Mouse (Mus musculus): Measurements from ENCODE around the gene Slc16a1. TPM values are rescaled to one million over a fixed set of nuclear protein-coding genes. Genes with fewer than 3 reads are reported as not detected.

Slc16a1 gene
- polyA plus RNA-seq, 1 experiment from 2014 or later, result 39.6 TPM

- ATAC-seq (replicated peaks; ENCODE audit: low FRiP score, low read depth) (no peak), DNase-seq (ENCODE audit: low spot score) (no peak)
- Histone ChIP-seq H3K4me1 (replicated peaks; ENCODE audit: insufficient read depth, low read length) (no peaks in the 10 kb centered on the region), H3K27me3 (ENCODE audit: insufficient read depth, low read length) (no peaks in the 10 kb centered on the region), H3K4me2 (ENCODE audit: low read length) (peak overlapping the region; percentile 97), H3K36me3 (ENCODE audit: insufficient read depth, low read length) (no peaks in the 10 kb centered on the region), H3K27ac (peak overlapping the region; percentile 40; the same call in 1 of the 2 replicates), H3K9ac (ENCODE audit: low read depth, low read length) (peak overlapping the region; percentile 71), H3K9me3 (replicated peaks; ENCODE audit: low read length) (no peaks in the 10 kb centered on the region), H3K4me3 (replicated peaks; ENCODE audit: low read depth, low read length) (peak overlapping the region; percentile 75)
- TF ChIP-seq CTCF (IDR thresholded peaks at IDR 0.05; ENCODE audit: low read depth), result no peak
- 14% methylated on average over 38 of the region's 38 CpGs for WGBS
These were observed 753 bp upstream of the Slc16a1 start for GRCm38 (mm10) chr3:104637427-104638402.

GRCm38 (mm10) chr3:104638932-104639748 is 672 bp downstream of the Slc16a1 start:
- Histone ChIP-seq H3K27ac (peak overlapping the region; percentile 73; the same call in 1 of the 2 replicates), H3K9ac (ENCODE audit: low read depth, low read length) (peak overlapping the region; percentile 71), H3K4me1 (replicated peaks; ENCODE audit: insufficient read depth, low read length) (no peaks in the 10 kb centered on the region), H3K4me2 (ENCODE audit: low read length) (peak overlapping the region; percentile 97), H3K9me3 (replicated peaks; ENCODE audit: low read length) (no peaks in the 10 kb centered on the region), H3K4me3 (replicated peaks; ENCODE audit: low read depth, low read length) (peak overlapping the region; percentile 75), H3K36me3 (ENCODE audit: insufficient read depth, low read length) (no peaks in the 10 kb centered on the region), H3K27me3 (ENCODE audit: insufficient read depth, low read length) (no peaks in the 10 kb centered on the region)
- under 1% methylated on average over 43 of the region's 58 CpGs for WGBS
- DNase-seq (ENCODE audit: low spot score) (peak; percentile 72), ATAC-seq (replicated peaks; ENCODE audit: low FRiP score, low read depth) (peak; percentile 80)
- TF ChIP-seq CTCF (IDR thresholded peaks at IDR 0.05; ENCODE audit: low read depth), result no peak

- no peaks in the 10 kb centered on the region for H3K4me1 ChIP-seq (replicated peaks; ENCODE audit: insufficient read depth, low read length)
- 25% methylated on average over 10 of the region's 10 CpGs for WGBS
- H3K27ac ChIP-seq, result no peak overlapping the region
- H3K9ac ChIP-seq (ENCODE audit: low read depth, low read length), result no peak overlapping the region
- no peaks in the 10 kb centered on the region for H3K9me3 ChIP-seq (replicated peaks; ENCODE audit: low read length)
- no peaks in the 10 kb centered on the region for H3K36me3 ChIP-seq (ENCODE audit: insufficient read depth, low read length)
- no peaks in the 10 kb centered on the region for H3K27me3 ChIP-seq (ENCODE audit: insufficient read depth, low read length)
- DNase-seq (ENCODE audit: low spot score), result no peak
- no peak for TF ChIP-seq CTCF (IDR thresholded peaks at IDR 0.05; ENCODE audit: low read depth)
- H3K4me3 ChIP-seq (replicated peaks; ENCODE audit: low read depth, low read length), result peak overlapping the region; percentile 75
- peak overlapping the region; percentile 97 for H3K4me2 ChIP-seq (ENCODE audit: low read length)
- ATAC-seq (replicated peaks; ENCODE audit: low FRiP score, low read depth), result no peak
These were observed 1.4 kb downstream of the Slc16a1 start for GRCm38 (mm10) chr3:104639749-104640368.

- Histone ChIP-seq H3K9ac (ENCODE audit: low read depth, low read length) (no peak overlapping the region), H3K9me3 (replicated peaks; ENCODE audit: low read length) (no peaks in the 10 kb centered on the region), H3K4me1 (replicated peaks; ENCODE audit: insufficient read depth, low read length) (no peaks in the 10 kb centered on the region), H3K4me3 (replicated peaks; ENCODE audit: low read depth, low read length) (no peak overlapping the region), H3K36me3 (ENCODE audit: insufficient read depth, low read length) (no peaks in the 10 kb centered on the region), H3K27me3 (ENCODE audit: insufficient read depth, low read length) (no peaks in the 10 kb centered on the region), H3K27ac (no peak overlapping the region), H3K4me2 (ENCODE audit: low read length) (no peak overlapping the region)
- DNase-seq (ENCODE audit: low spot score) (no peak), ATAC-seq (replicated peaks; ENCODE audit: low FRiP score, low read depth) (no peak)
- TF ChIP-seq CTCF (IDR thresholded peaks at IDR 0.05; ENCODE audit: low read depth), result no peak
These were observed 2.4 kb downstream of the Slc16a1 start for GRCm38 (mm10) chr3:104640855-104641254.

GRCm38 (mm10) chr3:104641313-104641712 is 2.8 kb downstream of the Slc16a1 start:
- TF ChIP-seq CTCF (IDR thresholded peaks at IDR 0.05; ENCODE audit: low read depth), result no peak
- no peak overlapping the region for H3K27ac ChIP-seq

GRCm38 (mm10) chr3:104643113-104643512 is 4.6 kb downstream of the Slc16a1 start:
- Histone ChIP-seq H3K4me2 (ENCODE audit: low read length) (no peak overlapping the region), H3K27ac (no peak overlapping the region), H3K36me3 (ENCODE audit: insufficient read depth, low read length) (no peaks in the 10 kb centered on the region), H3K4me3 (replicated peaks; ENCODE audit: low read depth, low read length) (no peak overlapping the region), H3K4me1 (replicated peaks; ENCODE audit: insufficient read depth, low read length) (no peaks in the 10 kb centered on the region), H3K27me3 (ENCODE audit: insufficient read depth, low read length) (no peaks in the 10 kb centered on the region), H3K9me3 (replicated peaks; ENCODE audit: low read length) (no peaks in the 10 kb centered on the region), H3K9ac (ENCODE audit: low read depth, low read length) (no peak overlapping the region)
- WGBS, result 70% methylated on average over 4 of the region's 4 CpGs
- no peak for TF ChIP-seq CTCF (IDR thresholded peaks at IDR 0.05; ENCODE audit: low read depth)
- ATAC-seq (replicated peaks; ENCODE audit: low FRiP score, low read depth) (no peak), DNase-seq (ENCODE audit: low spot score) (no peak)

More at GRCm38 (mm10) chr3:104641313-104641712, 2.8 kb downstream of the Slc16a1 start:
- ATAC-seq (replicated peaks; ENCODE audit: low FRiP score, low read depth), result no peak
- Histone ChIP-seq H3K4me2 (ENCODE audit: low read length) (no peak overlapping the region), H3K4me3 (replicated peaks; ENCODE audit: low read depth, low read length) (no peak overlapping the region), H3K27me3 (ENCODE audit: insufficient read depth, low read length) (no peaks in the 10 kb centered on the region), H3K36me3 (ENCODE audit: insufficient read depth, low read length) (no peaks in the 10 kb centered on the region), H3K9ac (ENCODE audit: low read depth, low read length) (no peak overlapping the region), H3K9me3 (replicated peaks; ENCODE audit: low read length) (no peaks in the 10 kb centered on the region), H3K4me1 (replicated peaks; ENCODE audit: insufficient read depth, low read length) (no peaks in the 10 kb centered on the region)
- 69% methylated on average over 1 of the region's 1 CpGs for WGBS
- no peak for DNase-seq (ENCODE audit: low spot score)

Measured in kidney, postnatal 0 days (tissue).